Mouse (Mus musculus) kidney, adult 2 months (tissue): Measurements from ENCODE around the gene Azin2.
A peak's percentile ranks its signal among the peaks of the same experiment; 100 is the strongest.

Experiments
- CTCF ChIP-seq: fragments of 200-500 bp; conservative IDR thresholded peaks from 2 replicates; pipeline ENCODE4 v1.5.1; 2011; ENCODE audit warnings: low read depth, mild to moderate bottlenecking, control low read depth, low read length, moderate library complexity, mixed read lengths; ENCODE audit not compliant: insufficient read depth, insufficient read length
- POLR2A ChIP-seq: fragments of 200-500 bp; IDR thresholded peaks from one replicate; pipeline ENCODE4 v1.6.1; 2011; ENCODE audit warnings: low read depth, low read length, control low read depth

DNA sequence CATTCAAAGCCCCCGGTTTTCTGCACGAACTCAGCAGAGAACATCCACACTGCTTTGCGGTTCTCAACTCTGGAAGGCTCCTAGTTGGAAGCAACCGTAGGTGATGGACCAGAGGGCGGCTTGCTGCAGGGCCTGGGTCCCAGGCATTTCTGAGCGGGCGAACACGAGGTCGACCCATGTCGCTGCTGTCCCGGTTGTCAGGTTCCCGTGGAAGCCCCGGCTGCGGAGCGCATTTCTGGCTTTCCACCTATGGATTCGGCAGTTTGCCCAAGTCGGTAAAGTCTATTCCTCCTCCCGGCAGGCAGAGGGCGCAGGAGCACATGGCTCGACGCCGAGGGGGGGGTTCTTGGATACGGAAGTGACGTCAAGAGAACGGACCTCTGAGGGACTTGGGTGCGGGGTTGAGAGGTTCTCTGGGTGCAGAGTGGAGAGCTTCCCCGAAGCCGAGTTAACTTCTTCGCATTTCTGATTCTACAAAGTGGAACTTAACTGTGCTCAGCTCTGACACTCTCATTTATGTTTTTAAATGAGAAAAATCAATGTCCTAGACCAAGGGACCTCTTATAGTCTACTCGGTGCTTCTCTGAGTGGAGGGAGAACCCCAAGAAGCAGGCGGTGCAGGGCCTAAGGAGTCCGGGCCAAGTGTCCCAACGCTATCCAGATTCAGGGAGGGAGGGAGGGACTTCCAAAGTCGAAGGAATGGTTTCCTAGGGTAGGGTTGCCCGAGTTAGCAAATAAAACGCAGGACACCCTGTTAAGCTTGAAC is 37.2 kb downstream of the Azin2 start:
- TF ChIP-seq CTCF (peak; percentile 87), POLR2A (peak; percentile 68)
